ENCODE assay signal across 30 mouse cellular contexts in the genomic region with DNA sequence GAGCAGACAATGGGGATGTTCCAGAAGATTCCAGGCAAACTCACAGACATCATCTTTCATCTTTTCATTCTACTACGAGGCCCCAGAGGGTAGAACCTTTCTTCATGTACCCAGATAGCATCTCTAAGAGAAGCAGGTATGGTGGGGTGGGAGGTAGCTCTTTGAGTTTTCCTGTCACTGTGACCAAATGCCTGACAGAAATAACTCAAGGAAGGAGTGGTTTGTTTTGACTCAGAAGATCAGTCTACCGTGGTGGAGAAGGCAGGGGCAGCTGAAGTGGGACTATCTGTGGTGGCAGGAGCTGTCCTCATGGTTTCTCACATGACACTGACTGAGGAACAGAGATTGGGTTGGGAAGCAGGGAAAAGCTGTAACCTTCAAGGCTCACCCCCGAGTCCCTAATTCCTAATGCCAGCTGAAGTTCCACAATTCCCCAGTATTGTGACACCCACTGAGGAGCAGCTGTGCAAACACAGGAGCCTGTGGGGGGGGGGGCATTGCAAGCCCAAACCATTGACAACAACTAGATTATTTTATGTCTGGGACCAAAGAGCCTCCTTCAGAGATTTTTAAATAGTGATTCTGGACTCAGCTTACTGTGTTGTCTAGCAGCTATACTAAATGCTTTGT.
DNase-seq lines count a peak whose midpoint lies in the region; ATAC-seq lines count a peak whose summit lies in the region.
"Had no signal": no experiment of that assay in that cellular context is flagged by ENCODE, and none has a peak within 500 bp of the region (broad histone marks: within the 10 kb centered on the region; RNA-seq: fewer than 3 reads in every experiment).

No protein-coding gene starts in this region.

- H3K36me3 ChIP-seq in kidney, embryonic 14.5 days (ENCODE audit: control insufficient read depth, insufficient read depth, low read length), result no peaks in the 10 kb centered on the region
- no peaks in the 10 kb centered on the region for H3K36me3 ChIP-seq in hindbrain, embryonic 13.5 days
- H3K36me3 ChIP-seq: embryonic facial prominence, embryonic 13.5 days; heart, embryonic 13.5 days; hindbrain, embryonic 12.5 days; midbrain, embryonic 12.5 days; neural tube, embryonic 15.5 days had no signal

- no peak overlapping the region for H3K4me3 ChIP-seq in kidney, embryonic 14.5 days (ENCODE audit: low read length)
- no peak overlapping the region for H3K4me3 ChIP-seq in hindbrain, embryonic 13.5 days
- H3K4me3 ChIP-seq: embryonic facial prominence, embryonic 13.5 days; heart, adult 2 months; heart, embryonic 13.5 days; hindbrain, embryonic 12.5 days; layer of hippocampus, adult 2 months; midbrain, embryonic 12.5 days; neural tube, embryonic 15.5 days had no signal

- H3K9ac ChIP-seq in kidney, embryonic 14.5 days (ENCODE audit: low read depth, low read length), result no peak overlapping the region
- no peak overlapping the region for H3K9ac ChIP-seq in hindbrain, embryonic 13.5 days
- H3K9ac ChIP-seq: embryonic facial prominence, embryonic 13.5 days; heart, embryonic 13.5 days; hindbrain, embryonic 12.5 days; liver, postnatal 0 days; midbrain, embryonic 12.5 days; neural tube, embryonic 15.5 days had no signal

- H3K27ac ChIP-seq in kidney, embryonic 14.5 days (ENCODE audit: low read depth, low read length), result no peak overlapping the region
- no peak overlapping the region for H3K27ac ChIP-seq in hindbrain, embryonic 13.5 days
- H3K27ac ChIP-seq: embryonic facial prominence, embryonic 13.5 days; heart, adult 2 months; heart, embryonic 13.5 days; hindbrain, embryonic 12.5 days; kidney, postnatal 0 days; layer of hippocampus, adult 2 months; macrophage; midbrain, embryonic 12.5 days; neural tube, embryonic 15.5 days had no signal

- 44% methylated on average over 3 of the region's 3 CpGs for WGBS in kidney, embryonic 14.5 days
- 71% methylated on average over 3 of the region's 3 CpGs for WGBS in hindbrain, embryonic 13.5 days

- ATAC-seq in kidney, embryonic 14.5 days (ENCODE audit: low FRiP score, low TSS enrichment), result peak; percentile 24; the same call in 1 of the 2 replicates
- ATAC-seq in hindbrain, embryonic 13.5 days (ENCODE audit: low FRiP score), result no peak
- ATAC-seq: forebrain, embryonic 14.5 days; liver, postnatal 0 days; lung, postnatal 0 days had no signal

- no peaks in the 10 kb centered on the region for H3K27me3 ChIP-seq in kidney, embryonic 14.5 days (ENCODE audit: control insufficient read depth, insufficient read depth, low read length)
- H3K27me3 ChIP-seq in hindbrain, embryonic 13.5 days, result no peaks in the 10 kb centered on the region
- H3K27me3 ChIP-seq: heart, embryonic 13.5 days; hindbrain, embryonic 12.5 days; midbrain, embryonic 12.5 days; neural tube, embryonic 15.5 days had no signal

- no peak for DNase-seq in kidney, postnatal 25 days
- DNase-seq in CD4-positive, CD25-positive, alpha-beta regulatory T cell, adult 2 months (ENCODE audit: low read depth, low spot score), result peak; percentile 15
- peak; percentile 34 for DNase-seq in Muller cell, postnatal 12 days (ENCODE audit: inconsistent ontology term)
- peak; percentile 38 for DNase-seq in naive thymus-derived CD4-positive, alpha-beta T cell, adult 2 months (ENCODE audit: low read depth)
- no peak for DNase-seq in urinary bladder, postnatal 14 days (ENCODE audit: low spot score)
- DNase-seq: adrenal gland, adult 8-10 months; B cell, adult 2 months; cerebellum, adult 2 months; cerebellum, postnatal 25 days; gastrocnemius, postnatal 10 days; heart, adult 2 months; heart, postnatal 14 days; kidney, adult 18-20 months; liver, postnatal 0 days; right cerebral cortex, adult 18-20 months; right cerebral cortex, postnatal 4 days; thymus, adult 2 months had no signal

- no peaks in the 10 kb centered on the region for H3K9me3 ChIP-seq in kidney, embryonic 14.5 days (ENCODE audit: control insufficient read depth, low read length)
- H3K9me3 ChIP-seq in hindbrain, embryonic 13.5 days, result no peaks in the 10 kb centered on the region
- H3K9me3 ChIP-seq: embryonic facial prominence, embryonic 13.5 days; heart, embryonic 13.5 days; hindbrain, embryonic 12.5 days; midbrain, embryonic 12.5 days; neural tube, embryonic 15.5 days had no signal

- H3K4me2 ChIP-seq in kidney, embryonic 14.5 days (replicated peaks; ENCODE audit: low read depth, low read length), result no peak overlapping the region
- no peak overlapping the region for H3K4me2 ChIP-seq in hindbrain, embryonic 13.5 days
- H3K4me2 ChIP-seq: embryonic facial prominence, embryonic 13.5 days; heart, embryonic 13.5 days; hindbrain, embryonic 12.5 days; liver, embryonic 11.5 days; midbrain, embryonic 12.5 days; neural tube, embryonic 15.5 days had no signal

- peaks cover 17% of the 10 kb centered on the region for H3K4me1 ChIP-seq in kidney, embryonic 14.5 days (ENCODE audit: control insufficient read depth, insufficient read depth, low read length)
- peaks cover 40% of the 10 kb centered on the region for H3K4me1 ChIP-seq in hindbrain, embryonic 13.5 days (replicated peaks)

Comparison
In these comparisons a context has a peak if more than half of its experiments do, and no peak if none do; other contexts are left out.
1. DNase-seq: peak in CD4-positive, CD25-positive, alpha-beta regulatory T cell, adult 2 months (single experiment), Muller cell, postnatal 12 days (single experiment) and naive thymus-derived CD4-positive, alpha-beta T cell, adult 2 months (single experiment); none in kidney, postnatal 25 days (0 of 2) and urinary bladder, postnatal 14 days (single experiment).